Comparison of ENCODE assay signal across 23 mouse cellular contexts in genomic region chr7:144287991-144288390, GRCm38 (mm10).
DNase-seq lines count a peak whose midpoint lies in the region; ATAC-seq lines count a peak whose summit lies in the region.
"Had no signal": no experiment of that assay in that cellular context is flagged by ENCODE, and none has a peak within 500 bp of the region (broad histone marks: within the 10 kb centered on the region; RNA-seq: fewer than 3 reads in every experiment).

No protein-coding gene starts in this region.

- no peaks in the 10 kb centered on the region for H3K27me3 ChIP-seq in midbrain, embryonic 13.5 days
- H3K27me3 ChIP-seq in midbrain, embryonic 10.5 days (ENCODE audit: low read depth, poor library complexity, severe bottlenecking) = peaks cover 6% of the 10 kb centered on the region; the same call in 1 of the 2 replicates
- no peaks in the 10 kb centered on the region for H3K27me3 ChIP-seq in hindbrain, embryonic 16.5 days (replicated peaks; ENCODE audit: control insufficient read depth, insufficient read depth, low read length)
- H3K27me3 ChIP-seq in neural tube, embryonic 14.5 days (ENCODE audit: control insufficient read depth, insufficient read depth, low read length) = no peaks in the 10 kb centered on the region

- H3K36me3 ChIP-seq in midbrain, embryonic 13.5 days = no peaks in the 10 kb centered on the region
- H3K36me3 ChIP-seq in midbrain, embryonic 10.5 days = no peaks in the 10 kb centered on the region
- H3K36me3 ChIP-seq in hindbrain, embryonic 16.5 days (ENCODE audit: control insufficient read depth, insufficient read depth, low read length) = no peaks in the 10 kb centered on the region
- H3K36me3 ChIP-seq in neural tube, embryonic 14.5 days (ENCODE audit: control insufficient read depth, insufficient read depth, low read length) = no peaks in the 10 kb centered on the region
- H3K36me3 ChIP-seq: embryonic facial prominence, embryonic 10.5 days; heart, embryonic 12.5 days; limb, embryonic 13.5 days; liver, embryonic 15.5 days had no signal

- ATAC-seq in midbrain, embryonic 13.5 days = no peak
- no peak for ATAC-seq in hindbrain, embryonic 16.5 days
- ATAC-seq in neural tube, embryonic 14.5 days (ENCODE audit: low read depth) = no peak
- ATAC-seq: activated CD4-positive, CD25-positive, alpha-beta regulatory T cell, adult 4 months; CD4-positive, CD25-positive, alpha-beta regulatory T cell, adult 4 months; lung, postnatal 0 days had no signal

- H3K27ac ChIP-seq in midbrain, embryonic 13.5 days = no peak overlapping the region
- no peak overlapping the region for H3K27ac ChIP-seq in midbrain, embryonic 10.5 days (replicated peaks)
- no peak overlapping the region for H3K27ac ChIP-seq in hindbrain, embryonic 16.5 days (ENCODE audit: low read depth, low read length)
- no peak overlapping the region for H3K27ac ChIP-seq in neural tube, embryonic 14.5 days (ENCODE audit: low read depth, low read length)
- H3K27ac ChIP-seq: embryonic facial prominence, embryonic 10.5 days; limb, embryonic 13.5 days; liver, embryonic 15.5 days had no signal

- no peak overlapping the region for H3K4me3 ChIP-seq in midbrain, embryonic 13.5 days (replicated peaks)
- no peak overlapping the region for H3K4me3 ChIP-seq in midbrain, embryonic 10.5 days
- H3K4me3 ChIP-seq in hindbrain, embryonic 16.5 days (ENCODE audit: low read length) = no peak overlapping the region
- no peak overlapping the region for H3K4me3 ChIP-seq in neural tube, embryonic 14.5 days (ENCODE audit: low read depth, low read length)
- H3K4me3 ChIP-seq: embryonic facial prominence, embryonic 10.5 days; heart, embryonic 12.5 days; limb, embryonic 13.5 days; liver, embryonic 15.5 days had no signal

- peak overlapping the region; percentile 19; the same call in 1 of the 2 replicates for H3K9ac ChIP-seq in midbrain, embryonic 13.5 days (replicated peaks)
- no peak overlapping the region for H3K9ac ChIP-seq in hindbrain, embryonic 16.5 days (ENCODE audit: low read depth, low read length)
- H3K9ac ChIP-seq in neural tube, embryonic 14.5 days (replicated peaks; ENCODE audit: low read depth, low read length) = 0 out of 2 replicates have a peak overlapping the region, but pooled peaks have one; percentile 16
- H3K9ac ChIP-seq: heart, embryonic 12.5 days; limb, embryonic 13.5 days; liver, embryonic 15.5 days had no signal

- peaks cover 79% of the 10 kb centered on the region for H3K4me1 ChIP-seq in midbrain, embryonic 13.5 days (replicated peaks)
- H3K4me1 ChIP-seq in midbrain, embryonic 10.5 days = peaks cover 50% of the 10 kb centered on the region
- peaks cover 62% of the 10 kb centered on the region for H3K4me1 ChIP-seq in hindbrain, embryonic 16.5 days (ENCODE audit: control insufficient read depth, insufficient read depth, low read depth, low read length)
- peaks cover 47% of the 10 kb centered on the region for H3K4me1 ChIP-seq in neural tube, embryonic 14.5 days (ENCODE audit: control insufficient read depth, insufficient read depth, low read length)
- H3K4me1 ChIP-seq: liver, embryonic 15.5 days had no signal

- no peaks in the 10 kb centered on the region for H3K9me3 ChIP-seq in midbrain, embryonic 13.5 days
- H3K9me3 ChIP-seq in midbrain, embryonic 10.5 days (replicated peaks) = no peaks in the 10 kb centered on the region
- no peaks in the 10 kb centered on the region for H3K9me3 ChIP-seq in hindbrain, embryonic 16.5 days (ENCODE audit: control insufficient read depth, low read length)
- H3K9me3 ChIP-seq in neural tube, embryonic 14.5 days (ENCODE audit: control insufficient read depth, low read length) = no peaks in the 10 kb centered on the region
- H3K9me3 ChIP-seq: embryonic facial prominence, embryonic 10.5 days; heart, embryonic 12.5 days; limb, embryonic 13.5 days; liver, embryonic 15.5 days had no signal

- WGBS in midbrain, embryonic 13.5 days = 74% methylated on average over 6 of the region's 6 CpGs
- WGBS in midbrain, embryonic 10.5 days = 79% methylated on average over 6 of the region's 6 CpGs
- WGBS in hindbrain, embryonic 16.5 days = 71% methylated on average over 6 of the region's 6 CpGs
- 57% methylated on average over 6 of the region's 6 CpGs for WGBS in neural tube, embryonic 14.5 days

- H3K4me2 ChIP-seq in midbrain, embryonic 13.5 days (replicated peaks) = peak overlapping the region; percentile 71
- peak overlapping the region; percentile 13 for H3K4me2 ChIP-seq in hindbrain, embryonic 16.5 days (ENCODE audit: low read length)
- peak overlapping the region; percentile 29 for H3K4me2 ChIP-seq in neural tube, embryonic 14.5 days (ENCODE audit: low read depth, low read length)
- H3K4me2 ChIP-seq: heart, embryonic 12.5 days; limb, embryonic 13.5 days; liver, embryonic 15.5 days had no signal

- DNase-seq in midbrain, embryonic 10.5 days (ENCODE audit: low spot score) = no peak
- peak; percentile 75 for DNase-seq in brain, adult 2 months (ENCODE audit: low read depth, low spot score)
- no peak for DNase-seq in liver
- no peak for DNase-seq in embryo, embryonic 9.5 days (ENCODE audit: extremely low spot score)
- DNase-seq: adrenal gland, postnatal 36 days; cerebellum, adult 2 months; cerebellum, postnatal 36 days; gastrocnemius, postnatal 10 days; heart, adult 11 months; heart, postnatal 14 days; kidney, adult 8-10 months; kidney, postnatal 25 days; thymus, postnatal 25 days had no signal

Comparison
In these comparisons a context has a peak if more than half of its experiments do, and no peak if none do; other contexts are left out.
1. H3K4me2 ChIP-seq: peak in every context shown above with its lines; median percentile 71 in midbrain, embryonic 13.5 days; 29 in neural tube, embryonic 14.5 days; 13 in hindbrain, embryonic 16.5 days.